ENCODE assay signal across 8 mouse cellular contexts in genomic region chr10:18021576-18022311, GRCm38 (mm10). TPM values are rescaled to one million over a fixed set of nuclear protein-coding genes. Genes with fewer than 3 reads are reported as not detected.
DNase-seq lines count a peak whose midpoint lies in the region; ATAC-seq and TF ChIP-seq lines count a peak whose summit lies in the region.

No protein-coding gene starts in this region.

- peaks cover 12% of the 10 kb centered on the region; the same call in 1 of the 2 replicates for H3K36me3 ChIP-seq in kidney, embryonic 14.5 days (ENCODE audit: control insufficient read depth, insufficient read depth, low read length)
- H3K36me3 ChIP-seq in forebrain, postnatal 0 days (ENCODE audit: insufficient read depth): 0 out of 2 replicates have a peak, but pooled peaks cover 4% of the 10 kb centered on the region
- peaks cover 5% of the 10 kb centered on the region for H3K36me3 ChIP-seq in liver, postnatal 0 days (replicated peaks; ENCODE audit: insufficient read depth, low read length)

- WGBS in kidney, embryonic 14.5 days: 40% methylated on average over 14 of the region's 14 CpGs
- WGBS in forebrain, postnatal 0 days: 14% methylated on average over 14 of the region's 14 CpGs
- 40% methylated on average over 14 of the region's 14 CpGs for WGBS in liver, postnatal 0 days (ENCODE audit: insufficient replicate concordance)

- H3K4me2 ChIP-seq in kidney, embryonic 14.5 days (replicated peaks; ENCODE audit: low read depth, low read length): peak overlapping the region; percentile 64
- H3K4me2 ChIP-seq in forebrain, postnatal 0 days (ENCODE audit: low read depth): peak overlapping the region; percentile 69
- peak overlapping the region; percentile 82 for H3K4me2 ChIP-seq in liver, postnatal 0 days (ENCODE audit: low read depth, low read length)

- peak; percentile 7; the same call in 1 of the 2 replicates for ATAC-seq in kidney, embryonic 14.5 days (ENCODE audit: low FRiP score, low TSS enrichment)
- peak; percentile 1 for ATAC-seq in activated CD4-positive, CD25-positive, alpha-beta regulatory T cell, adult 4 months
- peak; percentile 19 for ATAC-seq in forebrain, postnatal 0 days
- ATAC-seq in liver, postnatal 0 days: 0 out of 2 replicates have a peak, but pooled peaks have one; percentile 14

- H3K4me1 ChIP-seq in kidney, embryonic 14.5 days (ENCODE audit: control insufficient read depth, insufficient read depth, low read length): no peaks in the 10 kb centered on the region
- H3K4me1 ChIP-seq in forebrain, postnatal 0 days (ENCODE audit: insufficient read depth): no peaks in the 10 kb centered on the region
- peaks cover 8% of the 10 kb centered on the region for H3K4me1 ChIP-seq in liver, postnatal 0 days (ENCODE audit: insufficient read depth)

- 0 out of 2 replicates have a peak overlapping the region, but pooled peaks have one; percentile 15 for H3K27ac ChIP-seq in kidney, embryonic 14.5 days (ENCODE audit: low read depth, low read length)
- peak overlapping the region; percentile 94 for H3K27ac ChIP-seq in forebrain, postnatal 0 days (ENCODE audit: low read depth, low read length)
- H3K27ac ChIP-seq in liver, postnatal 0 days (ENCODE audit: low read depth): peak overlapping the region; percentile 94

- no peak for DNase-seq in kidney, adult 11 months
- DNase-seq in forebrain, postnatal 0 days: peak; percentile 51
- no peak for DNase-seq in liver, postnatal 0 days
- DNase-seq in ovary, postnatal 10 days (ENCODE audit: low spot score): no peak
- DNase-seq in ovary, postnatal 36 days (ENCODE audit: low spot score): no peak
- DNase-seq in adrenal gland, postnatal 25 days: no peak

- TF ChIP-seq EP300 in liver, postnatal 0 days (IDR thresholded peaks at IDR 0.05; ENCODE audit: low read depth): no peak

- no peak for TF ChIP-seq CTCF in forebrain, postnatal 0 days (IDR thresholded peaks at IDR 0.05; ENCODE audit: low read depth)
- no peak for TF ChIP-seq CTCF in liver, postnatal 0 days (IDR thresholded peaks at IDR 0.05; ENCODE audit: low read depth)

- no peaks in the 10 kb centered on the region for H3K27me3 ChIP-seq in kidney, embryonic 14.5 days (ENCODE audit: control insufficient read depth, insufficient read depth, low read length)
- H3K27me3 ChIP-seq in forebrain, postnatal 0 days (ENCODE audit: insufficient read depth, low read length): no peaks in the 10 kb centered on the region
- H3K27me3 ChIP-seq in liver, postnatal 0 days (ENCODE audit: insufficient read depth, low read length): no peaks in the 10 kb centered on the region

- H3K4me3 ChIP-seq in kidney, embryonic 14.5 days (ENCODE audit: low read length): peak overlapping the region; percentile 76
- H3K4me3 ChIP-seq in forebrain, postnatal 0 days (ENCODE audit: low read depth, low read length): peak overlapping the region; percentile 69
- peak overlapping the region; percentile 74 for H3K4me3 ChIP-seq in liver, postnatal 0 days (ENCODE audit: low read depth, low read length)

- H3K9me3 ChIP-seq in kidney, embryonic 14.5 days (ENCODE audit: control insufficient read depth, low read length): no peaks in the 10 kb centered on the region
- no peaks in the 10 kb centered on the region for H3K9me3 ChIP-seq in forebrain, postnatal 0 days (ENCODE audit: low read length)
- H3K9me3 ChIP-seq in liver, postnatal 0 days (ENCODE audit: low read length): no peaks in the 10 kb centered on the region

- H3K9ac ChIP-seq in kidney, embryonic 14.5 days (ENCODE audit: low read depth, low read length): peak overlapping the region; percentile 80; the same call in 1 of the 2 replicates
- peak overlapping the region; percentile 90 for H3K9ac ChIP-seq in forebrain, postnatal 0 days
- H3K9ac ChIP-seq in liver, postnatal 0 days (replicated peaks): peak overlapping the region; percentile 83

RNA-seq across cellular contexts. Expression of gene Abracl, which starts 1.3 kb away (rescaled TPM):
- 134 and 179 TPM in 2 replicates for polyA plus RNA-seq in kidney, embryonic 14.5 days (2014; fragmentation: Nextera tagmentation; extraction: Ambion mirVana)
- polyA plus RNA-seq in activated CD4-positive, CD25-positive, alpha-beta regulatory T cell, adult 4 months (2017; shearing (Covaris generic)): 100 to 1,000 TPM; 532 to 579 TPM
- total RNA-seq in forebrain, postnatal 0 days (2014; rRNA removed): 39.1 and 95.3 TPM in 2 replicates
- polyA plus RNA-seq in forebrain, postnatal 0 days (2015; fragmentation: Nextera tagmentation; extraction: Ambion mirVana): 71.2 and 132 TPM in 2 replicates
- polyA plus RNA-seq in liver, postnatal 0 days (2015; fragmentation: Nextera tagmentation; extraction: Ambion mirVana): 58.6 and 61.7 TPM in 2 replicates
- total RNA-seq in adrenal gland, postnatal 25 days (2021): 25.7 and 31.1 TPM in 2 replicates

RNA-seq across cellular contexts. Expression of gene Reps1, which starts 33.9 kb away (rescaled TPM):
- polyA plus RNA-seq in kidney, embryonic 14.5 days (2014; fragmentation: Nextera tagmentation; extraction: Ambion mirVana): 20.3 and 23.0 TPM in 2 replicates
- polyA plus RNA-seq in activated CD4-positive, CD25-positive, alpha-beta regulatory T cell, adult 4 months (2017; shearing (Covaris generic)): 10 to 100 TPM; 25.2 to 28.1 TPM
- total RNA-seq in forebrain, postnatal 0 days (2014; rRNA removed): 52.9 and 64.3 TPM in 2 replicates
- polyA plus RNA-seq in forebrain, postnatal 0 days (2015; fragmentation: Nextera tagmentation; extraction: Ambion mirVana): 13.3 and 13.9 TPM in 2 replicates
- 5.6 and 6.7 TPM in 2 replicates for polyA plus RNA-seq in liver, postnatal 0 days (2015; fragmentation: Nextera tagmentation; extraction: Ambion mirVana)
- 38.5 and 41.3 TPM in 2 replicates for total RNA-seq in adrenal gland, postnatal 25 days (2021)

Comparison
In these comparisons a context has a peak if more than half of its experiments do, and no peak if none do; other contexts are left out.
1. H3K27ac ChIP-seq: peak in every context shown above with its lines; median percentile 94 in forebrain, postnatal 0 days; 94 in liver, postnatal 0 days; 15 in kidney, embryonic 14.5 days.